Mouse (Mus musculus): ENCODE results near the gene Mgat4d. TPM values are rescaled to one million over a fixed set of nuclear protein-coding genes. Genes with fewer than 3 reads are reported as not detected.
"Not testable (repeated sequence)": the region's sequence is repeated elsewhere in the genome, so short reads cannot be mapped to it uniquely, and the experiment has no call there.

Mgat4d gene
- polyA plus RNA-seq, 1 experiment from 2014 or later = not detected

- no peaks in the 10 kb centered on the region for H3K36me3 ChIP-seq
- H3K4me2 ChIP-seq (replicated peaks) = no peak overlapping the region
- 0 out of 2 replicates have a peak, but pooled peaks cover 3% of the 10 kb centered on the region for H3K4me1 ChIP-seq (replicated peaks)
- H3K9ac ChIP-seq (replicated peaks) = no peak overlapping the region
- H3K9me3 ChIP-seq = no peaks in the 10 kb centered on the region
- WGBS = 81% methylated on average over 11 of the region's 11 CpGs
- no peak overlapping the region for H3K27ac ChIP-seq
- no peaks in the 10 kb centered on the region for H3K27me3 ChIP-seq
- H3K4me3 ChIP-seq (replicated peaks) = no peak overlapping the region
- ATAC-seq = no peak
Observed at GRCm38 (mm10) chr8:83426104-83426759, 78.0 kb downstream of the Mgat4d start.

GRCm38 (mm10) chr8:83426949-83427348 is 78.7 kb downstream of the Mgat4d start:
- Histone ChIP-seq H3K4me1 (replicated peaks) (0 out of 2 replicates have a peak, but pooled peaks cover 3% of the 10 kb centered on the region), H3K9me3 (no peaks in the 10 kb centered on the region), H3K4me2 (replicated peaks) (no peak overlapping the region), H3K27me3 (no peaks in the 10 kb centered on the region), H3K36me3 (no peaks in the 10 kb centered on the region), H3K4me3 (replicated peaks) (no peak overlapping the region), H3K9ac (replicated peaks) (no peak overlapping the region), H3K27ac (no peak overlapping the region)
- ATAC-seq = no peak
- WGBS = 81% methylated on average over 7 of the region's 7 CpGs

- H3K27me3 ChIP-seq; H3K9me3 ChIP-seq; H3K9ac ChIP-seq (replicated peaks); ATAC-seq; H3K4me2 ChIP-seq (replicated peaks); H3K4me1 ChIP-seq (replicated peaks); H3K4me3 ChIP-seq (replicated peaks); H3K27ac ChIP-seq: not testable (repeated sequence)
- 89% methylated on average over 3 of the region's 3 CpGs for WGBS
- H3K36me3 ChIP-seq = peaks cover 11% of the 10 kb centered on the region
Observed at GRCm38 (mm10) chr8:83428621-83429020, 80.3 kb downstream of the Mgat4d start.

- no peak for ATAC-seq
- no peak overlapping the region for H3K4me2 ChIP-seq (replicated peaks)
- WGBS = 65% methylated on average over 4 of the region's 4 CpGs
- H3K27ac ChIP-seq = no peak overlapping the region
- H3K9ac ChIP-seq (replicated peaks) = no peak overlapping the region
- no peaks in the 10 kb centered on the region for H3K9me3 ChIP-seq
- no peaks in the 10 kb centered on the region for H3K27me3 ChIP-seq
- H3K4me3 ChIP-seq (replicated peaks) = no peak overlapping the region
- H3K36me3 ChIP-seq = peaks cover 15% of the 10 kb centered on the region
- H3K4me1 ChIP-seq (replicated peaks) = no peaks in the 10 kb centered on the region
Observed at GRCm38 (mm10) chr8:83429071-83429524, 80.8 kb downstream of the Mgat4d start.

Other genes starting within 250 kb of the Mgat4d start
- gene Tbc1d9, start 183.1 kb upstream of the Mgat4d start, polyA plus RNA-seq (2015; fragmentation: Nextera tagmentation; extraction: Ambion mirVana) = 12.6 and 13.5 TPM in 2 replicates
- gene Gm10645, start 182.3 kb upstream of the Mgat4d start, polyA plus RNA-seq (2015; fragmentation: Nextera tagmentation; extraction: Ambion mirVana) = 6.9 and 7.4 TPM in 2 replicates
- 0.15 and 0.16 TPM in 2 replicates for gene Ucp1, start 58.1 kb upstream of the Mgat4d start, polyA plus RNA-seq (2015; fragmentation: Nextera tagmentation; extraction: Ambion mirVana)
- gene Elmod2, start 16.0 kb upstream of the Mgat4d start, polyA plus RNA-seq (2015; fragmentation: Nextera tagmentation; extraction: Ambion mirVana) = 30.5 and 32.0 TPM in 2 replicates
- 6.5 and 6.8 TPM in 2 replicates for gene Clgn, start 41.4 kb downstream of the Mgat4d start, polyA plus RNA-seq (2015; fragmentation: Nextera tagmentation; extraction: Ambion mirVana)
- gene Scoc, start 109.9 kb downstream of the Mgat4d start, polyA plus RNA-seq (2015; fragmentation: Nextera tagmentation; extraction: Ambion mirVana) = 212 and 214 TPM in 2 replicates
- gene Olfr370, start 187.3 kb downstream of the Mgat4d start, polyA plus RNA-seq (2015; fragmentation: Nextera tagmentation; extraction: Ambion mirVana) = 0.04 TPM in 1 of 2 replicates, not detected in the other
- 380 and 382 TPM in 2 replicates for gene Ndufb7, start 218.2 kb downstream of the Mgat4d start, polyA plus RNA-seq (2015; fragmentation: Nextera tagmentation; extraction: Ambion mirVana)

All from midbrain, embryonic 13.5 days (tissue).